Mouse (Mus musculus) spleen, adult 2 months (tissue): ENCODE measurements around the gene Ube2l3.

Experiments
- CTCF ChIP-seq: fragments of 200-500 bp; IDR thresholded peaks from 2 replicates; pipeline ENCODE4 v1.5.1; 2011; ENCODE audit warnings: mild to moderate bottlenecking, inconsistent platforms; ENCODE audit not compliant: insufficient read depth, insufficient read length, insufficient replicate concordance; ENCODE audit errors: extremely low read depth
- POLR2A ChIP-seq: fragments of 200-500 bp; IDR thresholded peaks from 2 replicates; pipeline ENCODE4 v1.6.1; 2011; ENCODE audit warnings: low read depth, low read length, inconsistent platforms

GRCm38 (mm10) chr16:17148084-17148483, 54.4 kb downstream of the Ube2l3 start:
- TF ChIP-seq CTCF (no peak), POLR2A (no peak)
